5 mouse cellular contexts compared by ENCODE assay signal in the genomic region with DNA sequence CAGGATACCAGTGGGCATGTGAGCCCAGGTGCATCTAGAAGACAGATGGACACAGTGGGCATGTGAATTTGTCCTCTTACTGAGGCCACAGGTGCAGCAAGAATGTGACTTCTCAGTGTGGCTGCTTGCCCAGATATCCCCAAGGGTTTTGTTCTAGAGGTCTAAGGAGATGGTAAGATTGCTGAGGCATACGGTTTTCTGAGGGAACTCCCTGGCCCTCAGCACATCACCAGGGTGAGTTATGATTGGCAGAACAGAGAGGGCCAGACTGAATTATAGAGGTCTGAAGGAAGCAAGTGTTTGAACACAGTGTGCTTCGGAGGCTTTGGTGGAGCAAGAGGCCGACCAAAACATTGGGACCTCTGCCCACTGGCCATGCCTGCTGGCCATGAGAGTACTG.
A peak's percentile ranks its signal among the peaks of the same experiment; 100 is the strongest.
DNase-seq lines count a peak whose midpoint lies in the region; ATAC-seq and TF ChIP-seq lines count a peak whose summit lies in the region.
"Not testable (repeated sequence)": the region's sequence is repeated elsewhere in the genome, so short reads cannot be mapped to it uniquely, and the experiment has no call there.

No protein-coding gene starts in this region.

- not testable (repeated sequence) for H3K27me3 ChIP-seq in embryonic facial prominence, embryonic 10.5 days (replicated peaks; ENCODE audit: low read depth, poor library complexity, severe bottlenecking); hindbrain, postnatal 0 days (ENCODE audit: insufficient read depth, low read length)

- TF ChIP-seq CTCF in hindbrain, postnatal 0 days (IDR thresholded peaks at IDR 0.05; ENCODE audit: low read depth) = not testable (repeated sequence)

- H3K9ac ChIP-seq in hindbrain, postnatal 0 days (replicated peaks; ENCODE audit: low read length) = not testable (repeated sequence)

- WGBS in embryonic facial prominence, embryonic 10.5 days = 86% methylated on average over 3 of the region's 3 CpGs
- 85% methylated on average over 3 of the region's 3 CpGs for WGBS in hindbrain, postnatal 0 days

- not testable (repeated sequence) for H3K27ac ChIP-seq in embryonic facial prominence, embryonic 10.5 days (replicated peaks); hindbrain, postnatal 0 days

- ATAC-seq in hindbrain, postnatal 0 days = 0 out of 2 replicates have a peak, but pooled peaks have one; percentile 27

- not testable (repeated sequence) for H3K36me3 ChIP-seq in embryonic facial prominence, embryonic 10.5 days (replicated peaks); hindbrain, postnatal 0 days (ENCODE audit: insufficient read depth, low read length)

- H3K4me2 ChIP-seq in hindbrain, postnatal 0 days (ENCODE audit: low read depth, low read length) = not testable (repeated sequence)

- not testable (repeated sequence) for H3K9me3 ChIP-seq in embryonic facial prominence, embryonic 10.5 days; hindbrain, postnatal 0 days (ENCODE audit: low read length)

- H3K4me1 ChIP-seq in embryonic facial prominence, embryonic 10.5 days; hindbrain, postnatal 0 days (ENCODE audit: insufficient read depth, low read length): not testable (repeated sequence)

- not testable (repeated sequence) for H3K4me3 ChIP-seq in embryonic facial prominence, embryonic 10.5 days; hindbrain, postnatal 0 days (ENCODE audit: low read length)

- peak; percentile 19 to 22 for DNase-seq in cerebellum, postnatal 10 days
- DNase-seq in embryonic facial prominence, embryonic 10.5 days (ENCODE audit: low spot score) = peak; percentile 2
- DNase-seq in heart, postnatal 4 days = peak; percentile 1
- DNase-seq in hindbrain, postnatal 0 days (ENCODE audit: low spot score) = not testable (repeated sequence)
- peak; percentile 0 for DNase-seq in ovary, adult 18-20 months (ENCODE audit: low spot score)
